Mouse (Mus musculus): ENCODE data around the gene Bspry. TPM values are rescaled to one million over a fixed set of nuclear protein-coding genes. Genes with fewer than 3 reads are reported as not detected.
"Not testable (repeated sequence)": the region's sequence is repeated elsewhere in the genome, so short reads cannot be mapped to it uniquely, and the experiment has no call there.

Bspry gene
- polyA plus RNA-seq, 1 experiment from 2014 or later: 0.60 TPM

- Histone ChIP-seq H3K9me3 (ENCODE audit: control insufficient read depth, low read length) (no peaks in the 10 kb centered on the region), H3K4me2 (ENCODE audit: low read depth, low read length) (no peak overlapping the region), H3K27me3 (ENCODE audit: control insufficient read depth, insufficient read depth, low read length) (peaks cover 8% of the 10 kb centered on the region), H3K27ac (ENCODE audit: low read depth, low read length) (no peak overlapping the region), H3K9ac (replicated peaks; ENCODE audit: low read depth, low read length) (no peak overlapping the region), H3K36me3 (ENCODE audit: control insufficient read depth, insufficient read depth, low read length) (no peaks in the 10 kb centered on the region), H3K4me1 (ENCODE audit: control insufficient read depth, insufficient read depth, low read length) (no peaks in the 10 kb centered on the region), H3K4me3 (ENCODE audit: low read depth, low read length) (no peak overlapping the region)
- ATAC-seq (ENCODE audit: low read depth): no peak
- 91% methylated on average over 6 of the region's 6 CpGs for WGBS
Observed at GRCm38 (mm10) chr4:62475793-62476192, 4.1 kb upstream of the Bspry start.

DNA sequence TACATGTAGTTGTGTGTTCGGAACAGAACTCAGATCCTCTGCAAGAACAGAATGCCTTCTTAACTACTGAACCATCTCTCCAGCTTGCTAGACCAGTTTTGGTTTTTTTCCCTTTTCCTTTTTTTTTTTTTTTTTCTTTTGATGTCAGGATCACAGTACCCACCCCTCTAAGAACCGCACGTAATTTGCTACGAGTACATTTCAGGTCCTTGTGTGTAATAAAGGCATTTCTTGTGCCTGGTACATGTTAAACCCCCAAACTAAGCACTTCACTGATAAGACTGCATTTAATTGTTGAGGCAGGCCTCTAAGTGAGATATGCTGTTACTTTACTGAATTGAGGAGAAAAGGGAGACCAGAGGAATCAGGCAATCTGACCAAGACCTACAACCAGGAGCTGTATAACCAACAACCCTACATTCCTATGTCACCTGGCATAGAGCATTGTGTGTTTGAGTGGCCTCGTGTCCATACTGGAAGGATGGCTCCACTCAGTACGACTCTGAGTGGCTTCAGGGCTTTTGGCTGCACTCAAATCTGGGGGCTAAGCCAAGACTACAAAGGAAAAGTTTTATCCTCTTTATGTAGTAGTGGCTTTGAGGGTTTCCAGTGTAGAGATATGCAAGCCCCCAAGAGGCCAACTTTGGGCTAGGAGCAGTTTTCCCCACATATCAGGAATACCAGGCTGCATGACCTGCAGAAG lies 2.2 kb upstream of the Bspry start:
- H3K9ac ChIP-seq (replicated peaks; ENCODE audit: low read depth, low read length): no peak overlapping the region
- peaks cover 8% of the 10 kb centered on the region for H3K27me3 ChIP-seq (ENCODE audit: control insufficient read depth, insufficient read depth, low read length)
- no peak for ATAC-seq (ENCODE audit: low read depth)
- H3K36me3 ChIP-seq (ENCODE audit: control insufficient read depth, insufficient read depth, low read length): no peaks in the 10 kb centered on the region
- WGBS: 89% methylated on average over 6 of the region's 6 CpGs
- H3K27ac ChIP-seq (ENCODE audit: low read depth, low read length): no peak overlapping the region
- no peak overlapping the region for H3K4me3 ChIP-seq (ENCODE audit: low read depth, low read length)
- no peak overlapping the region for H3K4me2 ChIP-seq (ENCODE audit: low read depth, low read length)
- no peaks in the 10 kb centered on the region for H3K9me3 ChIP-seq (ENCODE audit: control insufficient read depth, low read length)
- no peaks in the 10 kb centered on the region for H3K4me1 ChIP-seq (ENCODE audit: control insufficient read depth, insufficient read depth, low read length)

GRCm38 (mm10) chr4:62479593-62479936 lies 288 bp upstream of the Bspry start:
- not testable (repeated sequence) for H3K9ac ChIP-seq (replicated peaks; ENCODE audit: low read depth, low read length); H3K4me1 ChIP-seq (ENCODE audit: control insufficient read depth, insufficient read depth, low read length); ATAC-seq (ENCODE audit: low read depth); H3K27ac ChIP-seq (ENCODE audit: low read depth, low read length); H3K36me3 ChIP-seq (ENCODE audit: control insufficient read depth, insufficient read depth, low read length); H3K9me3 ChIP-seq (ENCODE audit: control insufficient read depth, low read length); H3K27me3 ChIP-seq (ENCODE audit: control insufficient read depth, insufficient read depth, low read length)
- Histone ChIP-seq H3K4me3 (ENCODE audit: low read depth, low read length) (peak overlapping the region; percentile 39), H3K4me2 (ENCODE audit: low read depth, low read length) (peak overlapping the region; percentile 60)
- WGBS: 15% methylated on average over 11 of the region's 11 CpGs

- Histone ChIP-seq H3K9ac (replicated peaks; ENCODE audit: low read depth, low read length) (no peak overlapping the region), H3K4me2 (ENCODE audit: low read depth, low read length) (no peak overlapping the region), H3K36me3 (ENCODE audit: control insufficient read depth, insufficient read depth, low read length) (no peaks in the 10 kb centered on the region), H3K4me1 (ENCODE audit: control insufficient read depth, insufficient read depth, low read length) (no peaks in the 10 kb centered on the region), H3K27me3 (ENCODE audit: control insufficient read depth, insufficient read depth, low read length) (peaks cover 8% of the 10 kb centered on the region), H3K27ac (ENCODE audit: low read depth, low read length) (no peak overlapping the region), H3K9me3 (ENCODE audit: control insufficient read depth, low read length) (no peaks in the 10 kb centered on the region), H3K4me3 (ENCODE audit: low read depth, low read length) (no peak overlapping the region)
- ATAC-seq (ENCODE audit: low read depth): peak; percentile 24; the same call in 1 of the 2 replicates
- 54% methylated on average over 10 of the region's 10 CpGs for WGBS
Observed at GRCm38 (mm10) chr4:62480709-62481605, 1.1 kb downstream of the Bspry start.

DNA sequence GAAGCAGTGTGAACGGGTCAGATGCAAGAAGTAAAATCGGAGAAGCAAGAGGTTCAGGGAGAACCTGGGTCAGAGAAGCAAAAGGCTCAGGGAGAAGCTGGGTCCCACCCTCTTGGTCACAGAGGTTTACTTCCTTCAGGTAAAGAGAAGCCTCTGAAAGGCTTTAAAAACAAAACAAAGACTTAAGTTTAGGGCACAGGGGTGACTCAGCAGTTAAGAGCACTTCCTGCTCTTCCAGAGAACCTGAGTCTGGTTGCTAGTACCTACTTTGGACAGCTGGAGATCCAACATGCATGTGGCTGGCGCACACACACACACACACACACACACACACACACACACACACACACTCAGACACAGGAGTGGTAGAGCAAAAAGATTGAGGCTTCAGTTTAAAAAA lies 5.1 kb downstream of the Bspry start:
- Histone ChIP-seq H3K4me1 (ENCODE audit: control insufficient read depth, insufficient read depth, low read length) (no peaks in the 10 kb centered on the region), H3K9me3 (ENCODE audit: control insufficient read depth, low read length) (no peaks in the 10 kb centered on the region), H3K27ac (ENCODE audit: low read depth, low read length) (no peak overlapping the region), H3K36me3 (ENCODE audit: control insufficient read depth, insufficient read depth, low read length) (no peaks in the 10 kb centered on the region), H3K9ac (replicated peaks; ENCODE audit: low read depth, low read length) (no peak overlapping the region), H3K4me3 (ENCODE audit: low read depth, low read length) (no peak overlapping the region), H3K4me2 (ENCODE audit: low read depth, low read length) (no peak overlapping the region), H3K27me3 (ENCODE audit: control insufficient read depth, insufficient read depth, low read length) (peaks cover 2% of the 10 kb centered on the region; the same call in 1 of the 2 replicates)
- no peak for ATAC-seq (ENCODE audit: low read depth)
- 84% methylated on average over 3 of the region's 3 CpGs for WGBS

GRCm38 (mm10) chr4:62485450-62486161 lies 5.8 kb downstream of the Bspry start:
- no peaks in the 10 kb centered on the region for H3K4me1 ChIP-seq (ENCODE audit: control insufficient read depth, insufficient read depth, low read length)
- no peak overlapping the region for H3K4me3 ChIP-seq (ENCODE audit: low read depth, low read length)
- 89% methylated on average over 8 of the region's 8 CpGs for WGBS
- ATAC-seq (ENCODE audit: low read depth): no peak
- no peaks in the 10 kb centered on the region for H3K27me3 ChIP-seq (ENCODE audit: control insufficient read depth, insufficient read depth, low read length)
- H3K9me3 ChIP-seq (ENCODE audit: control insufficient read depth, low read length): no peaks in the 10 kb centered on the region
- H3K4me2 ChIP-seq (ENCODE audit: low read depth, low read length): no peak overlapping the region
- H3K27ac ChIP-seq (ENCODE audit: low read depth, low read length): no peak overlapping the region
- H3K9ac ChIP-seq (replicated peaks; ENCODE audit: low read depth, low read length): no peak overlapping the region
- no peaks in the 10 kb centered on the region for H3K36me3 ChIP-seq (ENCODE audit: control insufficient read depth, insufficient read depth, low read length)

- no peak overlapping the region for H3K27ac ChIP-seq (ENCODE audit: low read depth, low read length)
- H3K4me3 ChIP-seq (ENCODE audit: low read depth, low read length): no peak overlapping the region
- ATAC-seq (ENCODE audit: low read depth): no peak
- no peak overlapping the region for H3K9ac ChIP-seq (replicated peaks; ENCODE audit: low read depth, low read length)
- no peak overlapping the region for H3K4me2 ChIP-seq (ENCODE audit: low read depth, low read length)
- H3K36me3 ChIP-seq (ENCODE audit: control insufficient read depth, insufficient read depth, low read length): no peaks in the 10 kb centered on the region
- no peaks in the 10 kb centered on the region for H3K9me3 ChIP-seq (ENCODE audit: control insufficient read depth, low read length)
- WGBS: 93% methylated on average over 15 of the region's 15 CpGs
- H3K27me3 ChIP-seq (ENCODE audit: control insufficient read depth, insufficient read depth, low read length): no peaks in the 10 kb centered on the region
- no peaks in the 10 kb centered on the region for H3K4me1 ChIP-seq (ENCODE audit: control insufficient read depth, insufficient read depth, low read length)
Observed at GRCm38 (mm10) chr4:62486162-62486696, 6.4 kb downstream of the Bspry start.

- H3K4me3 ChIP-seq (ENCODE audit: low read depth, low read length): no peak overlapping the region
- no peak overlapping the region for H3K27ac ChIP-seq (ENCODE audit: low read depth, low read length)
- WGBS: 95% methylated on average over 5 of the region's 5 CpGs
Observed at GRCm38 (mm10) chr4:62487172-62487571, 7.3 kb downstream of the Bspry start.

More at GRCm38 (mm10) chr4:62487172-62487571, 7.3 kb downstream of the Bspry start:
- Histone ChIP-seq H3K4me2 (ENCODE audit: low read depth, low read length) (no peak overlapping the region), H3K9me3 (ENCODE audit: control insufficient read depth, low read length) (no peaks in the 10 kb centered on the region), H3K9ac (replicated peaks; ENCODE audit: low read depth, low read length) (no peak overlapping the region), H3K27me3 (ENCODE audit: control insufficient read depth, insufficient read depth, low read length) (no peaks in the 10 kb centered on the region), H3K4me1 (ENCODE audit: control insufficient read depth, insufficient read depth, low read length) (no peaks in the 10 kb centered on the region), H3K36me3 (ENCODE audit: control insufficient read depth, insufficient read depth, low read length) (no peaks in the 10 kb centered on the region)
- ATAC-seq (ENCODE audit: low read depth): no peak
